In the genomic region with DNA sequence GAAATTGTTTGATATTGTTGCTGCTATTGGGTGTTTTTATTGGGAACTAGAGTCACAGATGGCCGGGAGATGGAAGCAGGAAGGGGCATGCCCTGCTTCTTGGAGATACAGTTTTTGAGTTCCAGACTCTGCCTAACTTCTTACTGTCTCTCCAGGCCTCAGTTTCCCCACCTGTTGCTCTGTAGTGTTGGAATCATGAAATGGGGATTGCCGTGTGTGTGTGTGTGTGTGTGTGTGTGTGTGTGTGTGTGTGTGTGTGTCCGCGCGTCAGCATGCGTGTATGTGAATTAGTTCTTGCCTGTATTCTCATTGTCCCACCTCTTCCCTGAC, we compare ENCODE assay signal across 9 mouse cellular contexts. TPM values are rescaled to one million over a fixed set of nuclear protein-coding genes. Genes with fewer than 3 reads are reported as not detected.
DNase-seq lines count a peak whose midpoint lies in the region; ATAC-seq and TF ChIP-seq lines count a peak whose summit lies in the region.
"Had no signal": no experiment of that assay in that cellular context is flagged by ENCODE, and none has a peak within 500 bp of the region (broad histone marks: within the 10 kb centered on the region; RNA-seq: fewer than 3 reads in every experiment).

No protein-coding gene starts in this region.

- H3K9me3 ChIP-seq in kidney, embryonic 16.5 days (ENCODE audit: low read length): no peaks in the 10 kb centered on the region
- H3K9me3 ChIP-seq in embryonic facial prominence, embryonic 13.5 days: no peaks in the 10 kb centered on the region
- no peaks in the 10 kb centered on the region for H3K9me3 ChIP-seq in forebrain, embryonic 13.5 days (replicated peaks)
- no peaks in the 10 kb centered on the region for H3K9me3 ChIP-seq in limb, embryonic 14.5 days (ENCODE audit: control insufficient read depth, low read length)
- H3K9me3 ChIP-seq: liver, embryonic 13.5 days had no signal

- no peaks in the 10 kb centered on the region for H3K36me3 ChIP-seq in kidney, embryonic 16.5 days (ENCODE audit: insufficient read depth, low read length)
- no peaks in the 10 kb centered on the region for H3K36me3 ChIP-seq in embryonic facial prominence, embryonic 13.5 days
- H3K36me3 ChIP-seq in forebrain, embryonic 13.5 days (ENCODE audit: poor library complexity, severe bottlenecking): 0 out of 2 replicates have a peak, but pooled peaks cover 2% of the 10 kb centered on the region
- peaks cover under 1% of the 10 kb centered on the region; the same call in 1 of the 2 replicates for H3K36me3 ChIP-seq in limb, embryonic 14.5 days (ENCODE audit: control insufficient read depth, insufficient read depth, low read length)

- no peak for TF ChIP-seq POLR2A in limb, embryonic 14.5 days (IDR thresholded peaks at IDR 0.05; ENCODE audit: borderline replicate concordance, extremely low read depth, insufficient read depth, insufficient read length)

- peak overlapping the region; percentile 77 for H3K4me3 ChIP-seq in kidney, embryonic 16.5 days (ENCODE audit: low read length)
- H3K4me3 ChIP-seq in embryonic facial prominence, embryonic 13.5 days: peak overlapping the region; percentile 59
- H3K4me3 ChIP-seq in forebrain, embryonic 13.5 days: peak overlapping the region; percentile 53; the same call in 1 of the 2 replicates
- H3K4me3 ChIP-seq in limb, embryonic 14.5 days (replicated peaks; ENCODE audit: low read length): peak overlapping the region; percentile 66
- H3K4me3 ChIP-seq: erythroblast, embryonic 14.5 days; liver, embryonic 13.5 days had no signal

- no peak for ATAC-seq in kidney, embryonic 16.5 days (ENCODE audit: low FRiP score, low TSS enrichment)
- no peak for ATAC-seq in embryonic facial prominence, embryonic 13.5 days (ENCODE audit: insufficient number of reproducible peaks, insufficient read depth, low FRiP score, low TSS enrichment, low read depth)
- ATAC-seq in forebrain, embryonic 13.5 days: no peak
- no peak for ATAC-seq in limb, embryonic 14.5 days (ENCODE audit: low FRiP score, low read depth)

- no peak overlapping the region for H3K27ac ChIP-seq in kidney, embryonic 16.5 days (ENCODE audit: low read length)
- H3K27ac ChIP-seq in embryonic facial prominence, embryonic 13.5 days: no peak overlapping the region
- no peak overlapping the region for H3K27ac ChIP-seq in forebrain, embryonic 13.5 days
- H3K27ac ChIP-seq in limb, embryonic 14.5 days (replicated peaks; ENCODE audit: low read depth, low read length): no peak overlapping the region
- H3K27ac ChIP-seq: liver, embryonic 13.5 days had no signal

- DNase-seq in kidney, adult 11 months: no peak
- no peak for DNase-seq in limb, embryonic 14.5 days (ENCODE audit: low spot score)
- DNase-seq in urinary bladder, postnatal 14 days (ENCODE audit: low spot score): no peak
- no peak for DNase-seq in frontal cortex, adult 2 months (ENCODE audit: extremely low spot score in 1 of 2, low spot score in 1 of 2)
- DNase-seq: liver, embryonic 13.5 days had no signal

- H3K9ac ChIP-seq in kidney, embryonic 16.5 days (replicated peaks; ENCODE audit: low read length): no peak overlapping the region
- H3K9ac ChIP-seq in embryonic facial prominence, embryonic 13.5 days: no peak overlapping the region
- H3K9ac ChIP-seq in forebrain, embryonic 13.5 days: no peak overlapping the region
- no peak overlapping the region for H3K9ac ChIP-seq in limb, embryonic 14.5 days (ENCODE audit: low read depth, low read length, severe bottlenecking)
- H3K9ac ChIP-seq: liver, embryonic 13.5 days had no signal

- H3K27me3 ChIP-seq in kidney, embryonic 16.5 days (ENCODE audit: insufficient read depth, low read length): peaks cover 57% of the 10 kb centered on the region
- peaks cover 76% of the 10 kb centered on the region for H3K27me3 ChIP-seq in embryonic facial prominence, embryonic 13.5 days
- H3K27me3 ChIP-seq in forebrain, embryonic 13.5 days: peaks cover 96% of the 10 kb centered on the region
- H3K27me3 ChIP-seq in limb, embryonic 14.5 days (ENCODE audit: control insufficient read depth, insufficient read depth, low read length): peaks cover 64% of the 10 kb centered on the region

- peaks cover 41% of the 10 kb centered on the region for H3K4me1 ChIP-seq in kidney, embryonic 16.5 days (ENCODE audit: insufficient read depth, low read length)
- H3K4me1 ChIP-seq in embryonic facial prominence, embryonic 13.5 days: peaks cover 38% of the 10 kb centered on the region
- peaks cover 39% of the 10 kb centered on the region for H3K4me1 ChIP-seq in forebrain, embryonic 13.5 days
- H3K4me1 ChIP-seq in limb, embryonic 14.5 days (ENCODE audit: control insufficient read depth, insufficient read depth, low read length): peaks cover 21% of the 10 kb centered on the region

- 48% methylated on average over 6 of the region's 6 CpGs for WGBS in kidney, embryonic 16.5 days
- 33% methylated on average over 6 of the region's 6 CpGs for WGBS in embryonic facial prominence, embryonic 13.5 days
- 50% methylated on average over 5 of the region's 6 CpGs for WGBS in forebrain, embryonic 13.5 days
- WGBS in limb, embryonic 14.5 days: 36% methylated on average over 3 of the region's 6 CpGs

- H3K4me2 ChIP-seq in kidney, embryonic 16.5 days (replicated peaks; ENCODE audit: low read depth, low read length): peak overlapping the region; percentile 99; the same call in 1 of the 2 replicates
- H3K4me2 ChIP-seq in embryonic facial prominence, embryonic 13.5 days: peak overlapping the region; percentile 98
- H3K4me2 ChIP-seq in forebrain, embryonic 13.5 days: peak overlapping the region; percentile 91
- no peak overlapping the region for H3K4me2 ChIP-seq in limb, embryonic 14.5 days (replicated peaks; ENCODE audit: low read depth, low read length, severe bottlenecking)

RNA-seq across cellular contexts. Expression of a gene that starts 4.1 kb away (rescaled TPM):
- polyA plus RNA-seq in kidney, embryonic 16.5 days (2015; fragmentation: Nextera tagmentation; extraction: Ambion mirVana): 0.64 and 1.1 TPM in 2 replicates
- polyA plus RNA-seq in embryonic facial prominence, embryonic 13.5 days (2015; fragmentation: Nextera tagmentation; extraction: Ambion mirVana): 1.1 and 1.9 TPM in 2 replicates
- polyA plus RNA-seq in forebrain, embryonic 13.5 days (2015; fragmentation: Nextera tagmentation; extraction: Ambion mirVana): 0.08 and 0.10 TPM in 2 replicates
- polyA plus RNA-seq in limb, embryonic 14.5 days (2012; rRNA removed): 2.0 and 2.8 TPM in 2 replicates
- polyA plus RNA-seq in limb, embryonic 14.5 days (2014; fragmentation: Nextera tagmentation; extraction: Ambion mirVana): 1.2 and 1.6 TPM in 2 replicates
- polyA plus RNA-seq in frontal cortex, adult 2 months (2012; rRNA removed): 4.1 and 10.9 TPM in 2 replicates
- polyA plus RNA-seq: erythroblast, embryonic 14.5 days had no signal

RNA-seq across cellular contexts. Expression of a gene that starts 9.4 kb away (rescaled TPM):
- polyA plus RNA-seq in kidney, embryonic 16.5 days (2015; fragmentation: Nextera tagmentation; extraction: Ambion mirVana): 73.1 and 74.9 TPM in 2 replicates
- 72.3 and 82.0 TPM in 2 replicates for polyA plus RNA-seq in embryonic facial prominence, embryonic 13.5 days (2015; fragmentation: Nextera tagmentation; extraction: Ambion mirVana)
- 56.1 and 57.2 TPM in 2 replicates for polyA plus RNA-seq in forebrain, embryonic 13.5 days (2015; fragmentation: Nextera tagmentation; extraction: Ambion mirVana)
- polyA plus RNA-seq in limb, embryonic 14.5 days (2012; rRNA removed): 14.1 and 19.0 TPM in 2 replicates
- polyA plus RNA-seq in limb, embryonic 14.5 days (2014; fragmentation: Nextera tagmentation; extraction: Ambion mirVana): 63.8 and 68.8 TPM in 2 replicates
- polyA plus RNA-seq in frontal cortex, adult 2 months (2012; rRNA removed): 25.1 and 25.8 TPM in 2 replicates
